Mouse (Mus musculus): Measurements from ENCODE around the gene Nol12. TPM values are rescaled to one million over a fixed set of nuclear protein-coding genes. Genes with fewer than 3 reads are reported as not detected.

Nol12 gene
- total RNA-seq (2021) (10 to 100 TPM; 42.0 to 57.2 TPM), polyA plus RNA-seq (2012; rRNA removed) (21.3 and 22.5 TPM in 2 replicates)
- long read RNA-seq, transcript Nol12-203 (6 exons, 3,721 nt), result major isoform, 26 of 37 reads
- long read RNA-seq, partial matches to known transcripts, result 3 of 37 reads
- long read RNA-seq, other reads (novel, unspliced or antisense), result 8 of 37 reads

GRCm38 (mm10) chr15:78934784-78935320 is at the start of gene Nol12:
Gene Nol12 (plus strand): TSS chr15:78934933.
- peak; percentile 85 for DNase-seq

GRCm38 (mm10) chr15:78889401-78889853 is 45.3 kb upstream of the Nol12 start:
- no peak for DNase-seq

GRCm38 (mm10) chr15:78892440-78892839 is 42.3 kb upstream of the Nol12 start:
- no peak for DNase-seq

GRCm38 (mm10) chr15:78894726-78895125 is 40.0 kb upstream of the Nol12 start:
- DNase-seq, result no peak

- no peak for DNase-seq
These were observed 39.0 kb upstream of the Nol12 start for GRCm38 (mm10) chr15:78895741-78896140.

- no peak for DNase-seq
These were observed 38.6 kb upstream of the Nol12 start for GRCm38 (mm10) chr15:78896149-78896548.

GRCm38 (mm10) chr15:78897488-78897887 is 37.2 kb upstream of the Nol12 start:
- DNase-seq, result no peak

- no peak for DNase-seq
These were observed 36.2 kb upstream of the Nol12 start for GRCm38 (mm10) chr15:78898507-78899001.

- no peak for DNase-seq
These were observed 35.4 kb upstream of the Nol12 start, which contains the start of gene Gm49510 for GRCm38 (mm10) chr15:78899409-78899739. Gene Gm49510 (plus strand): TSS chr15:78899667.

- peak; percentile 79 for DNase-seq
These were observed 34.8 kb upstream of the Nol12 start, which contains the start of gene Sh3bp1 for GRCm38 (mm10) chr15:78899740-78900584. Gene Sh3bp1 (plus strand): TSS chr15:78899768.

GRCm38 (mm10) chr15:78900585-78901421 is 33.9 kb upstream of the Nol12 start:
- no peak for DNase-seq

GRCm38 (mm10) chr15:78901422-78901789 is 33.3 kb upstream of the Nol12 start:
- DNase-seq, result no peak

GRCm38 (mm10) chr15:78903243-78903642 is 31.5 kb upstream of the Nol12 start:
- DNase-seq, result peak; percentile 83

- no peak for DNase-seq
These were observed 26.3 kb upstream of the Nol12 start for GRCm38 (mm10) chr15:78908399-78908798.

- DNase-seq, result no peak
These were observed 25.8 kb upstream of the Nol12 start for GRCm38 (mm10) chr15:78908982-78909381.

GRCm38 (mm10) chr15:78912040-78912439 is 22.7 kb upstream of the Nol12 start:
- no peak for DNase-seq

- peak; percentile 96 for DNase-seq
These were observed 21.1 kb upstream of the Nol12 start, which contains the start of gene Pdxp for GRCm38 (mm10) chr15:78913632-78914090. Gene Pdxp (plus strand): TSS chr15:78913919.

- DNase-seq, result no peak
These were observed 20.5 kb upstream of the Nol12 start for GRCm38 (mm10) chr15:78914091-78914822.

- no peak for DNase-seq
These were observed 19.7 kb upstream of the Nol12 start for GRCm38 (mm10) chr15:78914823-78915659.

- DNase-seq, result peak; percentile 74
These were observed 19.1 kb upstream of the Nol12 start for GRCm38 (mm10) chr15:78915660-78916017.
